Mouse (Mus musculus) liver, postnatal 0 days (tissue): ENCODE results near the gene Olfr433.

Experiments used
- CTCF ChIP-seq: sonication (generic); IDR thresholded peaks from 2 replicates; pipeline ENCODE4 v1.5.1; 2016; ENCODE audit warnings: antibody characterized with exemption, low read depth
- EP300 ChIP-seq: IDR thresholded peaks from 2 replicates; pipeline ENCODE4 v1.6.1; 2016; ENCODE audit warnings: antibody characterized with exemption, low read depth, mild to moderate bottlenecking

- TF ChIP-seq CTCF (no peak), EP300 (no peak)
These were observed 11.5 kb downstream of the Olfr433 start for GRCm38 (mm10) chr1:174051931-174052536.
